Mouse (Mus musculus) liver, embryonic 12.5 days (tissue): ENCODE data around the gene Abo. TPM values are rescaled to one million over a fixed set of nuclear protein-coding genes. Genes with fewer than 3 reads are reported as not detected.
A peak's percentile ranks its signal among the peaks of the same experiment; 100 is the strongest.
"Not testable (repeated sequence)": the region's sequence is repeated elsewhere in the genome, so short reads cannot be mapped to it uniquely, and the experiment has no call there.

Experiments used
- ATAC-seq: fragments of 200-750 bp; cut with Nextera tagmentation; 2 replicates; pipeline ENCODE4 v1.8.0; 2017; ENCODE audit warnings: moderate number of reproducible peaks, mild to moderate bottlenecking, moderate library complexity
- H3K27ac ChIP-seq: fragments of 300-500 bp; sonication (generic); 2 replicates; pipeline ENCODE4 v1.5.1; 2016; ENCODE audit warnings: mild to moderate bottlenecking
- H3K27me3 ChIP-seq: fragments of 300-500 bp; sonication (generic); replicated peaks from 2 replicates; pipeline ENCODE4 v1.6.1; 2016; ENCODE audit warnings: mild to moderate bottlenecking, moderate library complexity
- H3K36me3 ChIP-seq: fragments of 300-500 bp; sonication (generic); 2 replicates; pipeline ENCODE4 v1.6.1; 2016; ENCODE audit warnings: mild to moderate bottlenecking, moderate library complexity
- H3K4me1 ChIP-seq: fragments of 300-500 bp; sonication (generic); 2 replicates; pipeline ENCODE4 v1.6.1; 2016
- H3K4me2 ChIP-seq: fragments of 300-500 bp; sonication (generic); 2 replicates; pipeline ENCODE4 v1.6.1; 2016; ENCODE audit warnings: mild to moderate bottlenecking, moderate library complexity
- H3K4me3 ChIP-seq: fragments of 300-500 bp; sonication (generic); 2 replicates; pipeline ENCODE4 v1.5.1; 2016; ENCODE audit warnings: mild to moderate bottlenecking, moderate library complexity
- H3K9ac ChIP-seq: fragments of 300-500 bp; sonication (generic); 2 replicates; pipeline ENCODE4 v1.6.1; 2016; ENCODE audit warnings: mild to moderate bottlenecking, moderate library complexity
- H3K9me3 ChIP-seq: fragments of 300-500 bp; sonication (generic); replicated peaks from 2 replicates; pipeline ENCODE4 v1.6.1; 2016; ENCODE audit warnings: mild to moderate bottlenecking, moderate library complexity
- WGBS: fragments of 180-500 bp; shearing (Covaris S2); methylation state at CpG from one replicate; pipeline ENCODE4 v1.1.7; 2016; ENCODE audit not compliant: insufficient replicate concordance; 5-methylcytosine and 5-hydroxymethylcytosine counted together
- polyA plus RNA-seq: library from polyadenylated mRNA; unstranded; fragments of >200 nt; fragmentation: Nextera tagmentation; extraction: Ambion mirVana; gene quantifications from 2 replicates; pipeline ENCODE4 v1.2.1, GENCODE M21; 2016

Abo gene
- polyA plus RNA-seq, 1 experiment from 2014 or later, result not detected

DNA sequence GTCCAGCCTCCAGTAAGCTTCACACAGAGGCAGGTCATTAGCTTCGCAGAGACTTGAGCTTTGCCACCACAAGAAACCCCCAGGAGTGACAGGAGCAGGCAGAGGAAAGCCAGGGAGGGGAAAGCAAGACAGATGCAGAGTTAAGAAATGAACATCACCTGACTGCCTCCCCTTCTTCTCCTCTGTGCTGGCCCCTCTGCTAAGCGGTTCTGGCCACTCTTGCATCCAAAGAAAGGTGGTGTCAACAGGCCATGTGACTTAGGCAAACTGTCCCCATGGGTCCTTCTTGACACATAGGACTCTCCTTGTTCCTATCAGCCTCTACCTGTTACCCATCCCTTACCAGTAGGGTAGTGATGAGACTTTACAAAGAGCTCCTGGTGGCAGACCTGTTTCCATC, 41.2 kb upstream of the Abo start:
- no peaks in the 10 kb centered on the region for H3K27me3 ChIP-seq
- no peak overlapping the region for H3K9ac ChIP-seq
- H3K4me2 ChIP-seq, result no peak overlapping the region
- peaks cover 54% of the 10 kb centered on the region for H3K4me1 ChIP-seq
- H3K36me3 ChIP-seq, result peaks cover 55% of the 10 kb centered on the region
- WGBS, result 83% methylated on average over 2 of the region's 2 CpGs
- no peak for ATAC-seq
- H3K27ac ChIP-seq, result no peak overlapping the region
- H3K4me3 ChIP-seq, result no peak overlapping the region
- no peaks in the 10 kb centered on the region for H3K9me3 ChIP-seq

- peaks cover 45% of the 10 kb centered on the region for H3K4me1 ChIP-seq
- peak overlapping the region; percentile 89 for H3K9ac ChIP-seq
- 16% methylated on average over 7 of the region's 7 CpGs for WGBS
- H3K4me3 ChIP-seq, result peak overlapping the region; percentile 90
- H3K27ac ChIP-seq, result peak overlapping the region; percentile 90
- H3K9me3 ChIP-seq, result no peaks in the 10 kb centered on the region
- no peak for ATAC-seq
- H3K27me3 ChIP-seq, result no peaks in the 10 kb centered on the region
- peaks cover 77% of the 10 kb centered on the region for H3K36me3 ChIP-seq
- peak overlapping the region; percentile 94 for H3K4me2 ChIP-seq
Measured at GRCm38 (mm10) chr2:26903311-26903710, 38.5 kb upstream of the Abo start.

DNA sequence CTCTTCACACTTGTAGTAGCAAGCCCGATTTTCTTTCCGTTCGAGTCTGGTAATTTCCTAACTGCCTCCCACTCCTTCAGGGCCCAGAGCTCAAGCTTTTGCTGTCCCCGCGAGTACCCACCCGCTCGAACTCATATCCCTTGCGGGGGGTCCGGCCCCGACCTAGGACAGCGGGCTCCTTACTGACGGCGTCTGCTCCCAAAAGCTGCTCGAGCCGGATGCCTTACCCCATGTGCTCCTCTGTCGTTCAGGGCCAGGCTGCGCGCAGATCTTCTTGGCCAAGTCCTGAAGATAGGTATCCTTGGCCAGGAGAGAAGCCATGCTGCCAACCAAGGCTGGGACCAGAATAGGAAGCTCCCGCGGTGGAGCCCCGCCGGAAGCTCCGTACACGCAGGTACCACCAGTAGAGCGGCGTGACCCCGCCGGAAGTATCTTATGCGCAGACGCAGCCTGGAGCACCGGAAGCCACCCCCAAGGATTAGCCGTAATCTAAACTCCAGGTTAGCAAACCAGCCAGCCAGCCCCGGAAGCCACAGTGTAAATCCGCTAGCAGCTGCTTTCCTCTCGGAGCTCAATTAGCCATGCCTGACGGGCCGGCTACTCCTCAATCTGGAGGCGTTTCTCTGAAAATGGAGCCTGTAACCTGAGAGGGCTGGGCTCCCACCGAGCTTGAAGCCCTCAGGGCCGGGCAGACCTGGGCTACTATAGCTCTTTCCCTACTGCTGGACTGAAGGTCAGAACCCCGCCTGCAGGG, 37.9 kb upstream of the Abo start, which contains the start of gene Surf6:
Gene Surf6 (minus strand): TSS at position 413 of the 754 bp plus-strand sequence.
- WGBS, result under 1% methylated on average over 41 of the region's 41 CpGs
- ATAC-seq, result peak; percentile 94
- H3K9me3 ChIP-seq, result no peaks in the 10 kb centered on the region
- peaks cover 77% of the 10 kb centered on the region for H3K36me3 ChIP-seq
- peak within 1 kb of the TSS; percentile 90 for H3K27ac ChIP-seq
- peaks cover 42% of the 10 kb centered on the region for H3K4me1 ChIP-seq
- H3K9ac ChIP-seq, result peak within 1 kb of the TSS; percentile 89
- peak within 1 kb of the TSS; percentile 94 for H3K4me2 ChIP-seq
- H3K4me3 ChIP-seq, result peak within 1 kb of the TSS; percentile 90
- no peaks in the 10 kb centered on the region for H3K27me3 ChIP-seq

GRCm38 (mm10) chr2:26901834-26902400, 37.1 kb upstream of the Abo start:
- H3K27me3 ChIP-seq, result no peaks in the 10 kb centered on the region
- H3K9ac ChIP-seq, result peak overlapping the region; percentile 89
- ATAC-seq, result no peak
- H3K4me3 ChIP-seq, result peak overlapping the region; percentile 90
- no peaks in the 10 kb centered on the region for H3K9me3 ChIP-seq
- H3K36me3 ChIP-seq, result peaks cover 77% of the 10 kb centered on the region
- peaks cover 36% of the 10 kb centered on the region for H3K4me1 ChIP-seq
- peak overlapping the region; percentile 90; the same call in 1 of the 2 replicates for H3K27ac ChIP-seq
- peak overlapping the region; percentile 94 for H3K4me2 ChIP-seq
- 2% methylated on average over 7 of the region's 7 CpGs for WGBS

DNA sequence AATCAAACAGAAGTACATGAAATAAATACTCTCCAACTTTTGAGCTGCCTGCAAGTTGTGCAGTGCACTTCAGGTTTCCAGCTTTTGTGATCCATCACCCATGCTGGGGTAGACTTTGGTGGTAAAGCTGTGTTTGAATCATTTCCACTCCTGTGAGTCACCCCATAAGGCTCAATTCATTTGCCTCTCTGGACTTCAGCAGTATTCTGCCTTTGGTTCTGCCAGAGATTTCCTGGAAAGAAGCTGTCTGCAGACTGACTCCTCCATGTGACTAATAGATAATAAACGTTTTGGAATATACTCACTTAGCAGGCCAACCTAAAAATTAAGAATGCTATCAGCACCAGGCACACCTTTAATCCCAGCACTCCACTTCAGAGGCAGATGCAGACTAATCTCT, 36.0 kb upstream of the Abo start:
- H3K9ac ChIP-seq, result no peak overlapping the region
- H3K4me2 ChIP-seq, result no peak overlapping the region
- 17% methylated on average over 1 of the region's 1 CpGs for WGBS
- H3K36me3 ChIP-seq, result peaks cover 77% of the 10 kb centered on the region
- H3K27ac ChIP-seq, result no peak overlapping the region
- H3K4me1 ChIP-seq, result peaks cover 36% of the 10 kb centered on the region
- H3K9me3 ChIP-seq, result no peaks in the 10 kb centered on the region
- H3K27me3 ChIP-seq, result no peaks in the 10 kb centered on the region
- ATAC-seq, result no peak
- H3K4me3 ChIP-seq, result peak overlapping the region; percentile 90; the same call in 1 of the 2 replicates

GRCm38 (mm10) chr2:26895898-26896297, 31.1 kb upstream of the Abo start:
- Histone ChIP-seq H3K9ac (no peak overlapping the region), H3K9me3 (no peaks in the 10 kb centered on the region), H3K4me2 (no peak overlapping the region), H3K4me3 (no peak overlapping the region), H3K27ac (no peak overlapping the region), H3K27me3 (no peaks in the 10 kb centered on the region), H3K36me3 (peaks cover 97% of the 10 kb centered on the region), H3K4me1 (peaks cover 7% of the 10 kb centered on the region)
- WGBS, result 82% methylated on average over 4 of the region's 4 CpGs
- ATAC-seq, result no peak

DNA sequence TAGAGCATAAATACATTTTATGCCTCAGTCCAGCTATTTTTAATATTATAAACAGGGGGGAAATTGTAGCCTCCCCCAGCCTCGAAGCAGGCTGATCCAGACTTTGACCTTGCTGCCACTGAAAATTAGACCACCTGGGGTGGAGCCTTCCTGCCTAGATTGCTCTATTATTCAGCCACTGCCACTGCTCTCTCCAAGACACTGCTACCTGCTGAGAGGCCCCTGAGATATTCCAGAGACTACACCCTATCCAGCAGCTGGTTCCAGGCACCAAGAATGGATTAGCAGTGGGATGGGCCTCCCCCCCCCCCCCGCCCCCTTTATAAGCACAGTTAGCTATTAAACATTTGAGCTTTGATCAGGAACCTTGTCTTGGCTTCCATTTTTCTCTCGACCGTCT, 21.4 kb upstream of the Abo start:
- not testable (repeated sequence) for H3K27ac ChIP-seq, H3K27me3 ChIP-seq, H3K9ac ChIP-seq, H3K4me3 ChIP-seq, H3K4me1 ChIP-seq, H3K4me2 ChIP-seq, H3K9me3 ChIP-seq, ATAC-seq
- WGBS, result 71% methylated on average over 3 of the region's 4 CpGs
- H3K36me3 ChIP-seq, result peaks cover 38% of the 10 kb centered on the region

- H3K4me2 ChIP-seq, H3K4me1 ChIP-seq, H3K9ac ChIP-seq, H3K27me3 ChIP-seq, ATAC-seq, H3K9me3 ChIP-seq, H3K4me3 ChIP-seq, H3K27ac ChIP-seq: not testable (repeated sequence)
- H3K36me3 ChIP-seq, result peaks cover 32% of the 10 kb centered on the region
- WGBS, result 80% methylated on average over 2 of the region's 2 CpGs
Measured at GRCm38 (mm10) chr2:26885541-26885940, 20.8 kb upstream of the Abo start.

GRCm38 (mm10) chr2:26878571-26878970, 13.8 kb upstream of the Abo start:
- Histone ChIP-seq H3K27me3 (no peaks in the 10 kb centered on the region), H3K4me3 (no peak overlapping the region), H3K27ac (no peak overlapping the region), H3K9ac (no peak overlapping the region), H3K9me3 (no peaks in the 10 kb centered on the region), H3K4me2 (no peak overlapping the region), H3K36me3 (no peaks in the 10 kb centered on the region), H3K4me1 (no peaks in the 10 kb centered on the region)
- ATAC-seq, result no peak

GRCm38 (mm10) chr2:26870666-26871065, 5.9 kb upstream of the Abo start:
- WGBS, result 39% methylated on average over 6 of the region's 6 CpGs

GRCm38 (mm10) chr2:26862856-26863255, 1.9 kb downstream of the Abo start:
- WGBS, result 45% methylated on average over 3 of the region's 3 CpGs
- H3K27me3 ChIP-seq, result no peaks in the 10 kb centered on the region

More at GRCm38 (mm10) chr2:26870666-26871065, 5.9 kb upstream of the Abo start:
- H3K27me3 ChIP-seq, result peaks cover 13% of the 10 kb centered on the region; the same call in 1 of the 2 replicates
- no peak overlapping the region for H3K9ac ChIP-seq
- no peaks in the 10 kb centered on the region for H3K9me3 ChIP-seq
- ATAC-seq, result no peak
- H3K4me3 ChIP-seq, result no peak overlapping the region
- H3K4me1 ChIP-seq, result no peaks in the 10 kb centered on the region
- H3K27ac ChIP-seq, result no peak overlapping the region
- H3K4me2 ChIP-seq, result no peak overlapping the region
- H3K36me3 ChIP-seq, result no peaks in the 10 kb centered on the region

DNA sequence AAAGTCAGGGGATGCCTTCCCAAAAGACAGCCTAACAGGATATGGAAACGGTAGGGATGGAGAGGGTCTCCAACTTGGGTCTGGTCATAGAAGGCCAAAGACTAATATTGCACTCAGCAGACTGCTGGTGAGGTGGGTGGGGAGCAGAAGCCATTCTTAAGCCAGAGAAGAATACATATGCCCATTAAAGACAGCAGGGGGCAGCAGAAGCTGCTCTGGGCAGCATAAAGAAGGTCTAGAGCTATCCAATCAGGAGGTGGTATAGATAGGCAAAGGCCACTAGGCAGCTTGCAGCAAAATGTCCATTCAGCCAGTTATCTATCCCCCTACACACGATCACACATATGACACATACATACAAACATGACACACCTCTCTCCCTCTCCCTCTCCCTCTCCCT, 17.1 kb downstream of the Abo start:
- Histone ChIP-seq H3K27ac (no peak overlapping the region), H3K4me3 (no peak overlapping the region), H3K4me1 (no peaks in the 10 kb centered on the region), H3K9me3 (no peaks in the 10 kb centered on the region), H3K36me3 (no peaks in the 10 kb centered on the region), H3K9ac (no peak overlapping the region), H3K4me2 (no peak overlapping the region), H3K27me3 (no peaks in the 10 kb centered on the region)
- 31% methylated on average over 2 of the region's 2 CpGs for WGBS
- ATAC-seq, result no peak

More at GRCm38 (mm10) chr2:26862856-26863255, 1.9 kb downstream of the Abo start:
- no peak overlapping the region for H3K27ac ChIP-seq
- H3K4me1 ChIP-seq, result no peaks in the 10 kb centered on the region
- H3K9ac ChIP-seq, result no peak overlapping the region; the same call in 1 of the 2 replicates
- no peak overlapping the region for H3K4me2 ChIP-seq
- H3K9me3 ChIP-seq, result no peaks in the 10 kb centered on the region
- H3K4me3 ChIP-seq, result no peak overlapping the region
- no peaks in the 10 kb centered on the region for H3K36me3 ChIP-seq
- ATAC-seq, result no peak
